Mouse (Mus musculus) neural tube, embryonic 13.5 days (tissue): ENCODE results near the gene Mapkapk3. TPM values are rescaled to one million over a fixed set of nuclear protein-coding genes. Genes with fewer than 3 reads are reported as not detected.
A peak's percentile ranks its signal among the peaks of the same experiment; 100 is the strongest.

Experiments used
- ATAC-seq: fragments of 200-750 bp; cut with Nextera tagmentation; 2 replicates; pipeline ENCODE4 v1.8.0; 2017; ENCODE audit warnings: low read depth, mild to moderate bottlenecking, moderate TSS enrichment, moderate library complexity
- H3K27ac ChIP-seq: fragments of 300-500 bp; sonication (generic); replicated peaks from 2 replicates; pipeline ENCODE4 v1.5.1; 2015; ENCODE audit warnings: moderate library complexity, mild to moderate bottlenecking, inconsistent platforms
- H3K27me3 ChIP-seq: fragments of 300-500 bp; sonication (generic); 2 replicates; pipeline ENCODE4 v1.6.1; 2015; ENCODE audit warnings: mild to moderate bottlenecking, inconsistent platforms
- H3K36me3 ChIP-seq: fragments of 300-500 bp; sonication (generic); 2 replicates; pipeline ENCODE4 v1.6.1; 2015; ENCODE audit warnings: mild to moderate bottlenecking, inconsistent platforms
- H3K4me1 ChIP-seq: fragments of 300-500 bp; sonication (generic); replicated peaks from 2 replicates; pipeline ENCODE4 v1.6.1; 2015; ENCODE audit warnings: inconsistent platforms
- H3K4me2 ChIP-seq: fragments of 300-500 bp; sonication (generic); 2 replicates; pipeline ENCODE4 v1.6.1; 2015; ENCODE audit warnings: inconsistent platforms, mild to moderate bottlenecking, moderate library complexity
- H3K4me3 ChIP-seq: fragments of 300-500 bp; sonication (generic); 2 replicates; pipeline ENCODE4 v1.5.1; 2015; ENCODE audit warnings: mild to moderate bottlenecking, inconsistent platforms
- H3K9ac ChIP-seq: fragments of 300-500 bp; sonication (generic); 2 replicates; pipeline ENCODE4 v1.6.1; 2015; ENCODE audit warnings: moderate library complexity, mild to moderate bottlenecking, inconsistent platforms
- H3K9me3 ChIP-seq: fragments of 300-500 bp; sonication (generic); 2 replicates; pipeline ENCODE4 v1.6.1; 2016; ENCODE audit warnings: inconsistent platforms
- WGBS: fragments of 180-500 bp; shearing (Covaris S2); methylation state at CpG from one replicate; pipeline ENCODE4 v1.1.7; 2015; 5-methylcytosine and 5-hydroxymethylcytosine counted together
- polyA plus RNA-seq: library from polyadenylated mRNA; unstranded; fragments of >200 nt; fragmentation: Nextera tagmentation; extraction: Ambion mirVana; gene quantifications from 2 replicates; pipeline ENCODE4 v1.2.1, GENCODE M21; 2015

Gene Mapkapk3
- 1.8 and 2.4 TPM in 2 replicates for polyA plus RNA-seq

DNA sequence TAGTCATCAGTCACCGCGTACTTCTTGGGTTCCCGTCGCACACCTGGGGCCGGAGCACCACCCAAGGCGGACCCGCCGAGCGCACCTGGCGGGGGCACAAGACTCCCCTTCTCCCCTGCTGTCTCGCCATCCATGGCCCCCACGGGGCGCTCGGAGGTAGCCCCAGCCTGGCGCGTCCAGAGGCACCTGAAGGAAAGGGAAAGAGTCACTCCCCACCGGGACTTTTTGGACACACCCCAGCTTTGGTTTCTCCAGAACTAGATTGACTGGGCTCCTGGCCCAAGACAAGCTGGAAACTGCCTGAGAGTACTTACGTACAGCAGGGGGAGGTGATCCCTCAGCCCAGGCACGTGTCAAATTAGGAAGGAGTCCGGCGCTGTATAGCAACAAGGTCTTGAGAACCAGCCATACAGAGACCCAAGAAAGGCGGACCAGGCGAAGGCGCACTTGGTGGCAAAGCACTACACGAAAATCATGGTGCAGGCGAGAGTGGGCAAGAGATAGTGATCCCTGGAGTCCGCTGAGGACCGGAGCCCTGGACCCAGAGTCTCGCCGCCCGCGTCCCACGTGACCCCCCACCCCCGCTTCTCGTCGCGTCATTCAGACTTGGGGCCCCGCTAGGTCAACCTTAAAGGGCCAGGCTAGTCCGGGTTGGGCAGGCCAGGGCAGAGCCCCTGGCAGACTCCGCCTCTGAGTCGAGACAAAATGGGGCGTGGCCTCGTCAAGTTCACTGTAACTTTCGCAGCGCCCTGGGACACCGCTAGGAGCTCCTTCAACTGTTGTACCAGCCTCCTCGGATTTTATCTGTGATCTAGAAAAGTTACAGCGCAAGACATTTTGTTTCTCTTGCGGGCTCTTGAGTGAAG, at the start of gene Mapkapk3:
Gene Mapkapk3 (minus strand): TSS at position 667 of the 866 bp plus-strand sequence.
- peak within 1 kb of the TSS; percentile 41 for H3K4me3 ChIP-seq
- WGBS, result 2% methylated on average over 48 of the region's 49 CpGs
- peak; percentile 66; the same call in 1 of the 2 replicates for ATAC-seq
- H3K27me3 ChIP-seq, result peaks cover 36% of the 10 kb centered on the region
- H3K9ac ChIP-seq, result peak within 1 kb of the TSS; percentile 52
- no peak within 1 kb of the TSS for H3K27ac ChIP-seq
- no peaks in the 10 kb centered on the region for H3K9me3 ChIP-seq
- H3K36me3 ChIP-seq, result no peaks in the 10 kb centered on the region
- peak within 1 kb of the TSS; percentile 68 for H3K4me2 ChIP-seq
- peaks cover 11% of the 10 kb centered on the region for H3K4me1 ChIP-seq

- peak within 1 kb of the TSS; percentile 70 for H3K27ac ChIP-seq
- 5% methylated on average over 30 of the region's 30 CpGs for WGBS
- no peaks in the 10 kb centered on the region for H3K27me3 ChIP-seq
- peak within 1 kb of the TSS; percentile 52 for H3K4me3 ChIP-seq
- H3K4me2 ChIP-seq, result peak within 1 kb of the TSS; percentile 69
- H3K9ac ChIP-seq, result peak within 1 kb of the TSS; percentile 75
- peaks cover 53% of the 10 kb centered on the region for H3K4me1 ChIP-seq
- H3K9me3 ChIP-seq, result no peaks in the 10 kb centered on the region
- peak; percentile 58 for ATAC-seq
- 0 out of 2 replicates have a peak, but pooled peaks cover 3% of the 10 kb centered on the region for H3K36me3 ChIP-seq
These were observed 48.7 kb upstream of the Mapkapk3 start, which contains the start of gene Hemk1 for GRCm38 (mm10) chr9:107338172-107338883. TSS of gene Hemk1 (minus strand) at chr9:107338350.

GRCm38 (mm10) chr9:107336386-107336785, 46.7 kb upstream of the Mapkapk3 start:
- H3K4me2 ChIP-seq, result no peak overlapping the region
- H3K9me3 ChIP-seq, result no peaks in the 10 kb centered on the region
- peaks cover 16% of the 10 kb centered on the region for H3K36me3 ChIP-seq
- H3K4me3 ChIP-seq, result no peak overlapping the region
- H3K27ac ChIP-seq, result no peak overlapping the region
- H3K9ac ChIP-seq, result no peak overlapping the region
- 86% methylated on average over 6 of the region's 6 CpGs for WGBS
- no peak for ATAC-seq
- no peaks in the 10 kb centered on the region for H3K27me3 ChIP-seq
- H3K4me1 ChIP-seq, result peaks cover 43% of the 10 kb centered on the region

DNA sequence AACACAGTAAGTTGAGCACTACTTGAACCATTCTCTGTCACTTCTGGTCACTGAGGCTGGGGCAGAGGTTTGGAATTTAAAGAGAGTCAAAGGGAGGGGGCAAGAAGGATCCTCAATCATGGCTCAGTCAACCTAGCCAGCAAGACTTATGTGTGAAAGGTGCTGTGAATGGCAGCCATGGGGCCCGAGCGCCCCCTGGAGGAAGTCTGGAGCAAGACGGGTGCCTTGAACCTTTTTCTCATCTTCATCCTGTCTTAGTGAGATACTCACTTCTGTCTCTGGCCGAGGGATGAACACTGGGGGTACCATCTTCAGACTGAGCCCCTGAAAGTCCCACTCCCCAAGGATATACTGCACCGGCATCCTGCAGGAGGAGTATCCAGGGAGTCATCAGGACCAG, 46.2 kb upstream of the Mapkapk3 start:
- Histone ChIP-seq H3K4me1 (peaks cover 38% of the 10 kb centered on the region), H3K27ac (no peak overlapping the region), H3K36me3 (peaks cover 16% of the 10 kb centered on the region), H3K4me3 (no peak overlapping the region), H3K9ac (no peak overlapping the region), H3K4me2 (no peak overlapping the region), H3K27me3 (no peaks in the 10 kb centered on the region), H3K9me3 (no peaks in the 10 kb centered on the region)
- 16% methylated on average over 5 of the region's 5 CpGs for WGBS
- ATAC-seq, result no peak

GRCm38 (mm10) chr9:107335046-107335445, 45.4 kb upstream of the Mapkapk3 start:
- H3K4me2 ChIP-seq, result no peak overlapping the region
- 90% methylated on average over 5 of the region's 5 CpGs for WGBS
- no peak overlapping the region for H3K27ac ChIP-seq
- H3K27me3 ChIP-seq, result no peaks in the 10 kb centered on the region
- peaks cover 34% of the 10 kb centered on the region for H3K4me1 ChIP-seq
- no peak for ATAC-seq
- H3K9ac ChIP-seq, result no peak overlapping the region
- H3K9me3 ChIP-seq, result no peaks in the 10 kb centered on the region
- no peak overlapping the region for H3K4me3 ChIP-seq
- peaks cover 16% of the 10 kb centered on the region for H3K36me3 ChIP-seq

GRCm38 (mm10) chr9:107334356-107334755, 44.7 kb upstream of the Mapkapk3 start:
- no peak for ATAC-seq
- Histone ChIP-seq H3K4me2 (no peak overlapping the region), H3K4me1 (peaks cover 27% of the 10 kb centered on the region), H3K27me3 (no peaks in the 10 kb centered on the region), H3K4me3 (no peak overlapping the region), H3K9ac (no peak overlapping the region), H3K27ac (no peak overlapping the region), H3K36me3 (peaks cover 17% of the 10 kb centered on the region), H3K9me3 (no peaks in the 10 kb centered on the region)
- WGBS, result 89% methylated on average over 6 of the region's 6 CpGs

GRCm38 (mm10) chr9:107333686-107334085, 44.0 kb upstream of the Mapkapk3 start:
- Histone ChIP-seq H3K9me3 (no peaks in the 10 kb centered on the region), H3K27ac (no peak overlapping the region), H3K9ac (no peak overlapping the region), H3K4me1 (peaks cover 21% of the 10 kb centered on the region), H3K4me3 (no peak overlapping the region), H3K27me3 (no peaks in the 10 kb centered on the region), H3K4me2 (no peak overlapping the region), H3K36me3 (peaks cover 22% of the 10 kb centered on the region)
- no peak for ATAC-seq
- 67% methylated on average over 2 of the region's 2 CpGs for WGBS

DNA sequence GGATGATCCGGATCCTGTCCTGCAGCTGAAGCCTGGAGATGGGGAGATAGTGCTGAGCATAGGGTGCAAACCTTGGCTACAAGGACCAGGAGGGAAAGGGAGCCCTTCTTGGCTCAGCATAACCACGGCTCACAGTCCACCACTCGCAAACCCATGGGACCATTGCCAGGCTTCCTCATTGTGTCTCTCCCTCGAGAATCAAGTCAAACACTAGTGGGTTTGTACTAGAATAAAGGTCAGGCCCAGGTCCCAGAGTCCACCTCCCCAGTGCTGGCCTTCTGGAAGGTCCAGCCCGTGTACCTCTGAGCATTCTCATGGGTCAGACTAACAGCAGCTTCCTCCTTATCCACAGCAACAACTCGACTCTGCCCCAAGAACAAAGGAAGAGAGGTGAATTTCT, 41.1 kb upstream of the Mapkapk3 start:
- no peak overlapping the region for H3K9ac ChIP-seq
- no peak overlapping the region for H3K4me3 ChIP-seq
- no peaks in the 10 kb centered on the region for H3K27me3 ChIP-seq
- H3K27ac ChIP-seq, result no peak overlapping the region
- H3K9me3 ChIP-seq, result no peaks in the 10 kb centered on the region
- WGBS, result 78% methylated on average over 6 of the region's 6 CpGs
- ATAC-seq, result no peak
- H3K4me1 ChIP-seq, result no peaks in the 10 kb centered on the region
- H3K4me2 ChIP-seq, result no peak overlapping the region
- H3K36me3 ChIP-seq, result peaks cover 39% of the 10 kb centered on the region

GRCm38 (mm10) chr9:107327879-107328620, 38.4 kb upstream of the Mapkapk3 start:
- Histone ChIP-seq H3K27me3 (no peaks in the 10 kb centered on the region), H3K36me3 (peaks cover 36% of the 10 kb centered on the region), H3K4me1 (no peaks in the 10 kb centered on the region), H3K4me2 (no peak overlapping the region), H3K9ac (no peak overlapping the region), H3K4me3 (no peak overlapping the region), H3K9me3 (no peaks in the 10 kb centered on the region), H3K27ac (no peak overlapping the region)
- no peak for ATAC-seq
- 92% methylated on average over 16 of the region's 16 CpGs for WGBS

- H3K27me3 ChIP-seq, result no peaks in the 10 kb centered on the region
- 86% methylated on average over 7 of the region's 7 CpGs for WGBS
- ATAC-seq, result no peak
- H3K4me2 ChIP-seq, result no peak overlapping the region
- no peak overlapping the region for H3K9ac ChIP-seq
- H3K9me3 ChIP-seq, result no peaks in the 10 kb centered on the region
- no peak overlapping the region for H3K27ac ChIP-seq
- H3K4me3 ChIP-seq, result no peak overlapping the region
- H3K36me3 ChIP-seq, result peaks cover 23% of the 10 kb centered on the region
- no peaks in the 10 kb centered on the region for H3K4me1 ChIP-seq
These were observed 36.2 kb upstream of the Mapkapk3 start for GRCm38 (mm10) chr9:107325904-107326303.

DNA sequence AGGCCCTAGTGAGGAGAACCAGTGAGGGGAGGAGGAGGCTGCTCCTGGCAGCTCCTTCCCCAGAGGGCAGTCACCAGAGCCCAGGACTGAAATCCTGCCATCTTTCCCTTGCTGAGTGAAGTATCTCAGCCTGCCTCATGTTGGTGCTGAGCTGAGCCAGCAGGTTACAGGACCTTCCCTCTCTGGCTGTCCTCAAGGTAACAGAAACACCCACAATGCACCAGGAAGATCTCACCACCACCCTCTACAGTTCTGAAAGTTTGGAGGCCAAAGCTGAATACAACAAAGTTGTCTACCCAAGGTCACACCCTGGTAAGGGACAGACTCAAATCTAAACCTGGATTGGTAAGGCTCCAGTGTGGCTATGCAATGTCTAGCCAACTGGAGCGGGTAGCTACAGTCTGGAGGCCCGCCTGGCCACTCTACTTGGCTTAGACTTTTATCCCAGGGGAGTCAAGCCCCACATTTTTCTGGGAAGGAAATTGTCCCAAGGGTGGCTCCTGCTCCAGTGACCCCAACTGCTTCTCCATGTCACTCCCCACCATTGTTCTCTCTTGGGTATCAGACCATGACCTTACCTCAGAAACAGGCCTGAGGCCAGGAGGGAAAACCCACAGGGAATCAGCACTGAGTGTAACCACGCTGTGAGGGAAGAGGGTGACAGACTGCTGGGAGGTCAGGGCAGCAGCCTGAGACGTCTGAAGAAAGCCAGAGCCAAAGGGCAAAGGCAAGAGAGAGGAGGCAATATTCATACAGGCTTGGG, 35.3 kb upstream of the Mapkapk3 start:
- peaks cover 23% of the 10 kb centered on the region for H3K36me3 ChIP-seq
- ATAC-seq, result no peak
- 61% methylated on average over 4 of the region's 4 CpGs for WGBS

More for the DNA sequence above, 35.3 kb upstream of the Mapkapk3 start:
- no peak overlapping the region for H3K9ac ChIP-seq
- H3K9me3 ChIP-seq, result no peaks in the 10 kb centered on the region
- H3K4me3 ChIP-seq, result no peak overlapping the region
- no peak overlapping the region for H3K4me2 ChIP-seq
- no peaks in the 10 kb centered on the region for H3K27me3 ChIP-seq
- no peaks in the 10 kb centered on the region for H3K4me1 ChIP-seq
- no peak overlapping the region for H3K27ac ChIP-seq
